Mouse (Mus musculus): ENCODE data around the gene Gm21818. TPM values are rescaled to one million over a fixed set of nuclear protein-coding genes. Genes with fewer than 3 reads are reported as not detected.
"Not testable (repeated sequence)": the region's sequence is repeated elsewhere in the genome, so short reads cannot be mapped to it uniquely, and the experiment has no call there.

The Gm21818 gene
- not detected in 2 replicates for polyA plus RNA-seq (2015; fragmentation: Nextera tagmentation; extraction: Ambion mirVana)

GRCm38 (mm10) chr13:120172133-120172532 lies at the start of gene Gm21818:
Gene Gm21818 (plus strand): TSS chr13:120172433.
- not testable (repeated sequence) for H3K4me2 ChIP-seq; H3K4me1 ChIP-seq (replicated peaks); H3K27me3 ChIP-seq; H3K9me3 ChIP-seq; H3K4me3 ChIP-seq; H3K27ac ChIP-seq (replicated peaks); H3K36me3 ChIP-seq; ATAC-seq (ENCODE audit: low FRiP score, low read depth); H3K9ac ChIP-seq
- 89% methylated on average over 4 of the region's 4 CpGs for WGBS

GRCm38 (mm10) chr13:120139946-120140345 lies 32.3 kb upstream of the Gm21818 start, which contains the start of gene Gm20767:
Gene Gm20767 (plus strand): TSS chr13:120140246.
- not testable (repeated sequence) for H3K4me2 ChIP-seq; H3K4me3 ChIP-seq; H3K27ac ChIP-seq (replicated peaks); H3K27me3 ChIP-seq; H3K36me3 ChIP-seq; H3K4me1 ChIP-seq (replicated peaks); H3K9me3 ChIP-seq; ATAC-seq (ENCODE audit: low FRiP score, low read depth); H3K9ac ChIP-seq
- 100% methylated on average over 1 of the region's 5 CpGs for WGBS

GRCm38 (mm10) chr13:120142348-120142747 lies 29.9 kb upstream of the Gm21818 start:
- not testable (repeated sequence) for H3K9me3 ChIP-seq; H3K9ac ChIP-seq; H3K4me2 ChIP-seq; H3K27ac ChIP-seq (replicated peaks); ATAC-seq (ENCODE audit: low FRiP score, low read depth); H3K27me3 ChIP-seq; H3K4me1 ChIP-seq (replicated peaks); H3K36me3 ChIP-seq; H3K4me3 ChIP-seq
- 83% methylated on average over 2 of the region's 3 CpGs for WGBS

DNA sequence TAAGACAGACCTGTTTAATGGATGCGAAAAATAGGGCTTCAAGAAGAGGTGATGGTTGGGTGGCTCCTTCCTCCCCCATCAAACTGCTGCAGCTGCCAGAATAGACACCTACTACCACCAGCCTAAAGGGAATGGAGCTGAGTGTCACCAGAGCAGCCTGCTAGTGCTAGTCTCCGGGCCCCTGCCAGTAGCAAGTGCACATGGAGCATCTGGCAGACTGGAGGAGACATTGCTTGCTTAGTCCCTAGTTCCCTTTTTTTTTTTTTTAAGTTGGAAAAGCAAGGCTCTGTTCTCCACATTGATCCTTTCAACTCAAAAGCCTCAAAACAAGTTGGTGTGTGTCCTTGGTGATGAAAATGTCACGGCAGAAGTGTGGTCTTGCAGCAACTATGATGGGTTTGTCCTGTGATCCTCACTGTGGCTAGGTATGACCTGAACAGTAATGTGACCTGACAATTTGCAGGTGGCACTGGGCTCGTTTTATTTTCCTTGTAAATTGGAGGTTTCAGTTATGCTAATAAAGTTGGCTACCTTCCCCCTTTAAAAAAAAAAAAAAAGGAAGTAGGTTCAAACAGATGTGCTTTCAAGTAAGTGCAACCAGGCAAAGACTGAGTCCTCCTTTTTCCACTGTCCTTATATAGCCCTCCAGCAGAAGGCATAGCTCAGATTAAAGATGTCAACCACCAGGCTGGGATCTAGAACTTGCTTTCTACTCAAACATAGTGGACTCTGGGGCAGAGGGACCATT lies 22.4 kb upstream of the Gm21818 start:
- not testable (repeated sequence) for H3K9me3 ChIP-seq; H3K9ac ChIP-seq; H3K27me3 ChIP-seq; H3K36me3 ChIP-seq; H3K4me2 ChIP-seq; H3K4me1 ChIP-seq (replicated peaks); H3K4me3 ChIP-seq; H3K27ac ChIP-seq (replicated peaks); ATAC-seq (ENCODE audit: low FRiP score, low read depth)
- WGBS, result 74% methylated on average over 3 of the region's 4 CpGs

GRCm38 (mm10) chr13:120150589-120150988 lies 21.6 kb upstream of the Gm21818 start:
- H3K27me3 ChIP-seq; H3K4me1 ChIP-seq (replicated peaks); ATAC-seq (ENCODE audit: low FRiP score, low read depth): not testable (repeated sequence)

DNA sequence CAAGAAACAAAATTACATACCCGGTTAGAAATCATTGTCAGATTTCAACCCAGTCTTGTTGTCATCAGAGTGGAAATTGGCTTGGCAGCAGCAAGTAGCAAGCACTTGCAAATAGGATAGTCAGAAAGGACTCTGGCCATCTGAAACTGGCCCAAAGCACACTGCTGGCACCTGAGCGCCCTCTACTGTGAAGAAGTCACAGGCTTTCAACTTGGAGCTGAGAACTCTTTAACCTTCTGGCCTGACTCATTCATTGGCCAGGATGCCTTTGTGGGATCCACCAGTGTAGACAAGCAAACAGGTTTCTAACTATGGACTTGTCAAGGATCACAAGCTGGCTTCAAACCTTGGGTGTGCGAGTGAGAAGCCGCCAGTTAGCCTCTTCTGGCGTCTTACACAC lies 3.9 kb upstream of the Gm21818 start:
- ATAC-seq (ENCODE audit: low FRiP score, low read depth); H3K36me3 ChIP-seq; H3K4me1 ChIP-seq (replicated peaks); H3K4me3 ChIP-seq; H3K27ac ChIP-seq (replicated peaks); H3K27me3 ChIP-seq; H3K9ac ChIP-seq; H3K4me2 ChIP-seq; H3K9me3 ChIP-seq: not testable (repeated sequence)
- 57% methylated on average over 5 of the region's 5 CpGs for WGBS

More at GRCm38 (mm10) chr13:120150589-120150988, 21.6 kb upstream of the Gm21818 start:
- H3K4me2 ChIP-seq; H3K36me3 ChIP-seq; H3K9me3 ChIP-seq; H3K9ac ChIP-seq; H3K4me3 ChIP-seq; H3K27ac ChIP-seq (replicated peaks): not testable (repeated sequence)
- 78% methylated on average over 3 of the region's 3 CpGs for WGBS

GRCm38 (mm10) chr13:120196189-120196821 lies 24.1 kb downstream of the Gm21818 start:
- not testable (repeated sequence) for H3K9ac ChIP-seq; H3K27me3 ChIP-seq; ATAC-seq (ENCODE audit: low FRiP score, low read depth); H3K4me2 ChIP-seq; H3K4me1 ChIP-seq (replicated peaks); H3K36me3 ChIP-seq; H3K27ac ChIP-seq (replicated peaks); H3K9me3 ChIP-seq; H3K4me3 ChIP-seq
- WGBS, result 83% methylated on average over 7 of the region's 8 CpGs

DNA sequence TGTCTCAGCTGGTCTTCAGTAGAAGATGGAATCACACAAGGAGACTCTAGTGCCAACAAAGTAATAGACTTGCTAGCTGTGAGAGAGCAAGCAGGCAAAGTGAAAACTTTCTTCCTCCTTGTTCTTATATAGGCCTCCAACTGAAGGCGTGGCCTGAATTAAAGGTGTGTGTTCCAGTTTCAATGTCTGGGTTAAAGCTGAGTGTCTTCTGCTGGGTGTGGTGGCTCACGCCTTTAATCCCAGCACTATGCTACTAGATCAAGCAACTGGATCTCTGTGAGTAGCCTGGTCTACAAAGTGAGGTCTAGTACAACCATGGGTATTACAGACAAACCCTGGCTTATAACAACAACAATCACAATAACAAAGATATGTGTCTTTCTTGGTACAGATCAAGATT lies 43.6 kb downstream of the Gm21818 start, which contains the start of gene Gm21762:
Gene Gm21762, minus strand, starts transcription at position 101 of the 400 bp plus-strand sequence.
- not testable (repeated sequence) for H3K4me2 ChIP-seq; H3K36me3 ChIP-seq; ATAC-seq (ENCODE audit: low FRiP score, low read depth); H3K27ac ChIP-seq (replicated peaks); H3K4me3 ChIP-seq; H3K4me1 ChIP-seq (replicated peaks); H3K9ac ChIP-seq; H3K27me3 ChIP-seq; H3K9me3 ChIP-seq
- WGBS, result no CpG with 5 or more reads among the region's 2 CpGs

- 85% methylated on average over 5 of the region's 5 CpGs for WGBS
- not testable (repeated sequence) for ATAC-seq (ENCODE audit: low FRiP score, low read depth); H3K27ac ChIP-seq (replicated peaks); H3K9ac ChIP-seq; H3K4me3 ChIP-seq; H3K36me3 ChIP-seq; H3K9me3 ChIP-seq; H3K4me1 ChIP-seq (replicated peaks); H3K27me3 ChIP-seq; H3K4me2 ChIP-seq
Observed at GRCm38 (mm10) chr13:120220922-120221321, 48.7 kb downstream of the Gm21818 start.

- not testable (repeated sequence) for H3K27me3 ChIP-seq; H3K36me3 ChIP-seq; H3K9me3 ChIP-seq; H3K4me3 ChIP-seq; H3K27ac ChIP-seq (replicated peaks); ATAC-seq (ENCODE audit: low FRiP score, low read depth); H3K9ac ChIP-seq; H3K4me2 ChIP-seq; H3K4me1 ChIP-seq (replicated peaks)
- 97% methylated on average over 16 of the region's 25 CpGs for WGBS
Observed at GRCm38 (mm10) chr13:120223012-120223659, 50.9 kb downstream of the Gm21818 start.

Measured in hindbrain, embryonic 15.5 days (tissue).